Mouse (Mus musculus) large intestine, adult 2 months (tissue): ENCODE data around the gene Clpb. TPM values are rescaled to one million over a fixed set of nuclear protein-coding genes. Genes with fewer than 3 reads are reported as not detected.

Experiments
- DNase-seq: peaks from one replicate; pipeline ENCODE4 v3.0.0-alpha.2; 2012; ENCODE audit warnings: low read depth, low spot score
- WGBS: fragments of 180-500 bp; shearing (Covaris S2); methylation state at CpG from one replicate; pipeline ENCODE4 v1.1.7; 2018; 5-methylcytosine and 5-hydroxymethylcytosine counted together
- polyA plus RNA-seq: library from polyadenylated mRNA; depleted of rRNA; stranded (reverse); fragments of >200 nt; gene quantifications from 2 replicates; pipeline ENCODE4 v1.2.3, GENCODE M21; 2012

Clpb gene
- polyA plus RNA-seq, 1 experiment = 24.6 TPM

DNA sequence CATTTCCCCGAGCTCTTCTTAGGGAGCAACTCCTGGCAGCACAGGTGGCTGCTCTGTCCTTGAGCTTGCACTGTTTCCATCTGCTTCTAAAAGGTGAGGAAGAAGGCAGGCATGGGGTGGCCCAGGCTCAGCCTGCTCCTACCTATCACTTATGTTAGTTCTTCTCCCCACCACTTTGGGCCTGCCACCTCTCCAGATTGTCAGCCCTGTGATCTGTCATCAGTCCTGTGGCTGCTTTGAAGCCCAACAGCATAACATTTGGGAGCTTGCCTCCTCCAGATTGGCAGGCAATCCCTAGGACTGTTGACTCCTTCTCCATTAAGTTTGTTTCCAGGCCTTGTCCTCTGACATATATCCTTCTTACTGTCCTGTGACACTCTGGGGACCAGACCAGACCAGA lies 108.2 kb downstream of the Clpb start:
- DNase-seq = no peak
- 75% methylated on average over 1 of the region's 1 CpGs for WGBS

DNA sequence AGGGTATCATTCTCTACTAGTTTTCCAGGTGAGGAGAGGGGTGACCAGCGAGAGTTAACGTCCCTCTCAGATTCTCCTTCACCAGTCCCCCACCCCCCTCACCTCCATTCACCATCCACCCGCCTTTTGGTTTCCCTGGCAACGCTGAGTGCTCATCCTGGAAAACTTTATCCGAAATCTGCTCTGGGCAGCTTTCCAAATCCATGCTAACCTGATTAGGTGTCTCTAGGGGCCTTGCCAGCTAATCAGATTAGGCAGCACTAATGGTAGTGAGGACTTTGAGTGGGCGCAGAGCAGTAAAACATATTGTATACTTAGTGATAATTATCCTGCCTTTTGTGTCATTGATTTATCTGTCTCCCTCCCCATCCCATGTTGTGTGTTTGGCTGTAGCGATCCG lies 109.3 kb downstream of the Clpb start:
- WGBS = 70% methylated on average over 8 of the region's 8 CpGs
- no peak for DNase-seq

DNA sequence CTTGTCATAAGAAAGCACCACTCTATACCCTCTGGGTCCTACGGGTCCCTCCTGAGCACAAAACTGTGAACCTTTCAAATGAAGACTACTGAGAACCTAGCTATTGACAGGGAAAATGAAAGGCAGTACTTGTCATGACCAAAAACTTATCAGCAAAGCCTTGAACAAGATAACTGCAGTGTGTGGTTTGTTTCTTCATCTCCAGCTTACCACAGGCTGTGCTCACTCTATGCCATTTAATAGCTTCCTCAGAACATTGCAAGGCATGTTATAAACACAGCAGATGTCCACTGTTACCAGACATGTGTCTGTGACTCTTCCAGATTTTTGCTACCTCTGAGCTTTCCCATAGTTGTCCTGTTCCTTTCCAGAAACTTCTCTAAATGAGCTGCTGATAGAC lies 113.6 kb downstream of the Clpb start:
- DNase-seq = no peak
- WGBS = 90% methylated on average over 1 of the region's 1 CpGs

DNA sequence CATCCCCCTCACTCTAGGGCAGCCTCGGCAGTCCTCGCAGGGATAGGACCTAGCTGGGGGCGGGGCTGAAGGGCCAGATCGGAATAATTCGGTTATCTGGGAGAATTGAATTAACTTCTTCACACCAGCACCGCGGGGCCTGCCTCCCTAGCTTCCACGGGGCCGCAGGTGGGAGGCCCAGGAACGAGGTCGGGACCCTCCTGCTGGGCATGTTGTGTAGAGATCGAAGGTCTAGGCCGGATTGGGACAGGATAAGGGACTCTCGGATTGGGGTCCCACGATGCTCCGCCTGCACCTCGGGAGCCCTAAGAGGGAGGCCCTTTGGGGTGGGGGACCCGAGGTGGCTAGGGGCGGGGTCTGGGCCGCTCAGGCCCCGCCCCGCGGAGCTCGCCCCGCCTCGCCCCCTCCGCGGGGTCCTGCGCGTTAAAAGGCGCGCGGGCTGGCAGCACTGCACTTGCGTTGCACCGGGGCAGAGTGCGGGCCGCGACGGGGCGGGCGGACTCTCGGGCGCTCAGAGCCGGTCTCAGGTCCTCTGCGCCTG lies 154.5 kb downstream of the Clpb start, which contains the start of gene Phox2a:
Gene Phox2a, plus strand, starts transcription at position 453 of the 541 bp plus-strand sequence.
- 6% methylated on average over 44 of the region's 45 CpGs for WGBS
- DNase-seq = no peak

DNA sequence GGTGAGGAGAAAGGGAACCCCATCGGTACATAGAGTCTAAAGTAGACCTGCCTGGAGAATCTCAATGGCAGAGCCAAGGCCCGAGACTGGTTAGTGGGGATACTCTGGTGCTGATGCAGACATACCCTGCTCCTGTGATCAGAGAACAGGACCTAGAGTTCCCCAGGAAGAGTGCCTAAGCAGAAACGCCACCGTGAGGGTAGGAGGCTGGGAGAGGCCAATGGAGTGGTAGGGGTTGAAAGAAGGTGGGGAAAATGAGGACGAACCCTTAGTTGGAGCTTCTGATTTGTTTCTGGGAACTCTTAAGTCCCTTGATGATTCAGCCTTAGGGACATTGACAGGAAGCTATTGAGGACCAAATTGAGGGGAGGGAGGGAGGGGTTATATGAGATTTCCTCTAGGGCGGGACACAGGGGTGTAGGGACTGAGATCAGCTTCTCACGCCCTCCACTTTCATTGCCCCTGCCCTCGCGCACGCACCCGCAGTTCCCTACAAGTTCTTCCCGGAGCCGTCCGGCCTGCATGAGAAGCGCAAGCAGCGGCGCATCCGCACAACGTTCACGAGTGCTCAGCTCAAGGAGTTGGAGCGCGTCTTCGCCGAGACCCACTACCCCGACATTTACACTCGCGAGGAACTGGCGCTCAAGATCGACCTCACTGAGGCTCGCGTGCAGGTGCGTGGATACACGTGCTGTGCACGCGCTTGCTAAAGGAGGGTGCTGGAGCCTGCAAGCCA lies 157.0 kb downstream of the Clpb start:
- WGBS = 12% methylated on average over 35 of the region's 35 CpGs
- no peak for DNase-seq

DNA sequence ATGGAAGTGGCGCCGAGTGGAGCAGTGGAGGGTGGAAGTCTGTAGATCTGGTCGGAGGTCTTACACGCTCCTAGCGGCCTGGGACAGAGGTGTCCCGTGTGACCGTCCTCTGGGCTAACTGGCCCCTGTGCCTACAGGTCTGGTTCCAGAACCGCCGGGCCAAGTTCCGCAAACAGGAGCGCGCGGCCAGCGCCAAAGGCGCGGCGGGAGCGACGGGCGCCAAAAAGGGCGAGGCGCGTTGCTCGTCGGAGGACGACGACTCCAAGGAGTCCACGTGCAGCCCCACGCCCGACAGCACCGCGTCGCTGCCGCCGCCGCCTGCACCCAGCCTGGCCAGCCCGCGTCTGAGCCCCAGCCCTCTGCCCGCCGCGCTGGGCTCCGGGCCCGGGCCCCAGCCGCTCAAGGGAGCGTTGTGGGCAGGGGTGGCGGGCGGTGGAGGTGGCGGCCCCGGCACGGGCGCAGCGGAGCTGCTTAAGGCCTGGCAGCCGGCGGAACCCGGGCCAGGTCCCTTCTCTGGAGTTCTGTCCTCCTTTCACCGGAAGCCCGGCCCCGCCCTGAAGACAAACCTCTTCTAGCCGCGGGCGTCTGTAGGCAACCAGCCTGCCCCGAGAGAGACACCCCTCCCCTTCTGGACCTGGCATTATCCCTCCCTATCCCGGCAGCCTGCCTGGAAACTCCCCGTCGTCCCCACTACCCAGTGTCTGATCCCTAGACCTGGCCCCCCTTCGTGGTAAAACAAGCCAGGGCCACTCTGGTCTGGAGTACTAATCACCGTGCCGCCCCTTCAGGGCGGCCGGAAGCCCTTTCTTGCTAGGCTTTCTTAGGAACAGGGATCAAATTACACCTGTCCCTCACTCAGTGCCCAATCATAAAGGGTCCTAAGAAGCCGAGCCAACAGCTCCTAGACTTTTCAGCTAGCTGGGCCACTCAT lies 158.4 kb downstream of the Clpb start:
- no peak for DNase-seq
- 2% methylated on average over 64 of the region's 71 CpGs for WGBS

DNA sequence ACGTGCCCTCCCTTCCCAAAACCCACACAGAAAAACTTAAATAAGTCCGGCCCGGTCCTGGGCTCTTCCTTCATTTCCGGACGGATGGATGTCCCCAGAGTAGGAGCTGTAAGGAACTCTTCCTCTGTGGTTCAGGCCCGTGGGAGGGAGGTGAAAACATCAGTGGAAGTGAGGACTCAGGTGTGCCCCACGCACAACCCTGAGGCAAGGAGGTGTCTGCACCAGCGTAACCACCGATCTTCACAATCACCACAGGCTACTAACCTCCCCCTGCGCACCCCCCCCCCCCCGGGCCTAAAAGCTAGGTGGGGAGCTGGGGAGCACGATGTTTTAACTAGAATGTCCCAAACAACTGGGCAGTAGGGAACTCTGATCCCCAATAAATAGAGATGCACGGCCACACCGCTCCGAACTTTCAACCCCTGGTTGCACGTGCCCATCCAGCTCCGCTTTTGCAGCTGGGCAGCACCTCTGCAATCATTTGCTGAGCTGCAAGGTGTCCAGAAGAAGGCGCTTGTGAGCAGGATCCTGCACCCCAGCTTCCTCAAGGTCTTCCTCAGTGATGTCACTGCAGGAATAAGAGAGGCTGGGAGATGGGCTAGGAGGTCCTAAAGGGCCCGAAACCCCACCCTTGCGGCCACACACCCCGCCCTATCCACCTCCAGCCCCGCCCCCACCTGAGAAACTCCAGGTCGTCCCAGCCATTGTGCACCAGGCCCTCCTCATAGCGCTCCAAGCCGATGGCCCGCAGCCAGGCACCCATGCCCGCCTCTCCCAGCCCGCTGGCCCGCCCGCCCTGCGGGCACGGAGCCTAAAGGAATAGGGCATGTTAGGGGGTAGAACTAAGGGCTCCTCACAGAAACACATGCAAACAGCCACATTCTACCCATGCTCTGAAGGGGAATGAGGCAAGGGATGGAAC lies 159.7 kb downstream of the Clpb start:
- no peak for DNase-seq
- 46% methylated on average over 32 of the region's 32 CpGs for WGBS

DNA sequence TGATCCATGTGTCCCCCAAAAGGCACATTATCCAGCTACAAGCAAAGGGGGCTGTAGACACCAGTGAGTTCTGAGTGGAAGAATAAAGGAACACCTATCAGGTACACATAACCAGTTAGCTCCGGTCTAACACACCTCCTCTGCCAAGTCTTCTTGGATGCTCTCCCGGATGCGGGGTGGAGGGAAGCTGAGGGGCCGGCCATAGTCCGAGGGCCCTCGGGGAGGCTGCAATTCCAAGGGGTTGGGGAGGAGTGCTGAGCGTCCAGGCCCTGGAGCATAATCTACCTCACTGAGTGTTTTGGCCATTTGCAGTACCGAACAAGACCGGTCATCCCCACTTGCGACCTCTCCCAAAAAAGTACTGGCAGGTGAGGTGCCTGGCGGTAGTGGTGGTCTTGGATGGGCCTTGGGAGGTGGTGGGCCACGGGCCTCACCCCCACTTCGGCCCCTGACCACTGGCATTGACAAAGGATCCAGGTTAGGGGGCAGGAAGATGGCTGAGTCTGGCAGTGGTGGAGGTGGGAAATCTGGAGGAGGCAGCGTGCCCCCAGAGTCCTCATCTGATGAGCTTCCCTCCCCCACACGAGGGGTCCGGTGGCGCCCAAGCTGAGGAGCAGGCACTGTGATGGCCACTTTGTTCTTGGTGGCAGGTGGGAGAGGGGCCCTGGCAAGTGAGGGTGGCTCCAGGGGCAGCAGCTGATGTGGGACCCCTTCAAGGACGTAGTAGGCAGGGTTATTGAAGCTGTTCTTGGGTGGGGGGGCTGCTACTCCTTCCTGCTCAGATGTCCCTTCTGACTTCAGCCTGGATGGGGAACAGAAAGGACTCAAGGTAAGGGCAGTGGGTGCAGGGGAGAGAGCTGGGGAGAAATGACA lies 160.6 kb downstream of the Clpb start:
- WGBS = 74% methylated on average over 18 of the region's 18 CpGs
- DNase-seq = no peak

DNA sequence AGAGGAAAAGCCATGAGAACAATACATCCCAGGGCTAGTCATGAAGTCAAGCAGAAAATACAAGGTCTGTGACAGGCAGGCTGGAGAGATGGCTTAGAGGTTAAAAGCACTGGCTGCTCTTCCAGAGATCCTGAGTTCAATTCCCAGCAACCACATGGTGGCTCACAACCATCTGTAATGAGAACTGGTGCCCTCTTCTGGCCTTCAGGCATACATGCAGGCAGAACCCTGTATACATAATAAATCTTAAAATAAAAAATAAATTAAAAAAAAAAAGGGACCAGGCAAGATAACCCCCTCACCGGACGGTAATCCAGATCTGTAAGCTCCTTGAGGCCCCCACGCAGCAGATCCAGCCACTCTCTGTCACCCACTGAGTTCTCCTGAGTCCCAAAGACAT lies 166.9 kb downstream of the Clpb start:
- DNase-seq = no peak
- 98% methylated on average over 3 of the region's 3 CpGs for WGBS

DNA sequence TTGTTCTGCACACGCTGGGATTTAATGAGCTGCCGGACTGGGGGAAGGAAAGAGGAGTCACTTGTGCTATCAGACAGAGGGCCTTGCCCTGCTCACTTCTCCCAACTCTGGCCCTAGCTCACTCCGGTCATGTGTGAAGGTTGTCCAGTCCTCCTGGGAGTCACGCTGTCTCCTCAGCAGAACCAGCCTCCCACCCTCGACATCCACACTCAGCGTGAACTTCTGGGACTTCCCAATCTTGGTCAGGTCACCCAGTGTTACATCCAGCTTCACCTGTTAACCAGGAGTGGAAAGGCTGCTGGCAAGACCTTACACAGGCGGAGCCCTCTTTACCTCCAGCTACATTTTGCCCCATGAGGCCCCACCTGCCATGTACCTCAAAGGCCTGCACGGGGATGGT lies 168.0 kb downstream of the Clpb start:
- WGBS = 96% methylated on average over 8 of the region's 8 CpGs
- no peak for DNase-seq

DNA sequence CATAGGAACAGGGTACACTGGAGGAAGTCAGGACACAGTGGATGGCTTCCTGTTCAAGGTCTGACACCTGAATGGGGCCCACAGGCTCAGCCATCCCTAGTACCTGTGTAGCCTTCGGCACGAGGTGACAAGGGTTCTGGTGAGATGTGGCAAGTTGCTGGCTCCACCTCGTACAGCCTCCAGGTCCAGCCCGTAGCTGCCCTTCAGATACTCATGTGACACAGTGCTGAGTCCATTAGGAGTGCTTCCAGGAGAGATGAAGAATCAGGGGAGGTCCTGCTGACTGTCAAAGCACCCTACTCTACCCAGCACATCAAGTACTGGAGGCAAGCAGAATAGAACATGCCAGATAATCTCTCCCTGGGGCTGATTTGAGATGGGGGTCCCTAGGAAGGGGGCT lies 168.9 kb downstream of the Clpb start:
- no peak for DNase-seq
- WGBS = 88% methylated on average over 4 of the region's 4 CpGs

DNA sequence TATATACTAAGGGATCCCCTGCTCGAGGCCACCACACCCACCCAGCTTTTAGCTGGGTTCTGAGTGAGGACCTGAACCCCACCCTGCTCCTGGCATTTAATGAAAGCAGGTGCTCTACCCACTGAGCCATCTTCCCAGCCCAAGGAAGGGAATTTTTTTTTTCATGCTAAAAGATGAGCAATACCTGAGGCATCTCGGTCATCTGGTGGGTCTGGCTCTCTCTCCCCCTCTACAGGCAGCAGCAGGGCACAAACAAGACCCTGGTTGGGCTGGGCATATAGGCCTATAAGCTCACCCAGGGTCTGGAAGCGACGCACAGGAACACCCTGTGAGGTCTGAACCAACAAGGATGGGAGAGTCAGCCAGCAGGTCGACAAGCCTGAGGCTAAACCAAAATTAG lies 169.9 kb downstream of the Clpb start:
- DNase-seq = no peak
- whole genome bisulfite sequencing = 72% methylated on average over 5 of the region's 5 CpGs

DNA sequence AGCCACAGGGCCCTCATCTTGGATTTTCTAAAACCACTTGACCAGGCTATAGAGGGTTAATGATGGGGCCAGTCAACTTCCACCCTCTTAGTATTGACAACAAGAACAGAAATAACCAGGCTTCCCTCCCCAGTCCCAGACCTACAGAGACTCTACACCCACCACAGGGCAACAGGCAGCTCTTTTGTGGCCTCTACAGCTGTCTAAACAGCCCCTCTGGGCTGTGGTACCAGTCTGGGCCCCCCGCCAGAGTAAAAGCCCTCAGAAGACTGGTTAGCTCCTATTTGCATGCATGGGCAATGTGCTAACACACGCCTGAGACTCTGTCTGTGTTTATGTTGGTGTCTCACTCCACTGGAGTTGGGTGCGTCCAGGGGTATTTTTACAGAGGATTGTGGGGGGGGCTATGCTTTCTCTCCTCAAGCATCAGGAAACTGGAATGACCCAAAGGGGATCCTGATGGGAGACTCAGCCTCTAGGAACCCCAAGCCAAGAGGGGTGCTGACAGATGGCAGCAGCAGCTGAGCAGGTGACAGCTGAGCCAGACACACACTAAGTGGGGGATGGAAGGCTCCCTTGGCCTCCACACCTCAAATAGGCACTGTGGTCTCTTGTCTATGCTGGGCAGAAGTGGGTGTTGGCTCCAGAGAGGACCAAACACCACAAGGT lies 170.6 kb downstream of the Clpb start:
- no peak for DNase-seq
- 77% methylated on average over 3 of the region's 3 CpGs for WGBS

DNA sequence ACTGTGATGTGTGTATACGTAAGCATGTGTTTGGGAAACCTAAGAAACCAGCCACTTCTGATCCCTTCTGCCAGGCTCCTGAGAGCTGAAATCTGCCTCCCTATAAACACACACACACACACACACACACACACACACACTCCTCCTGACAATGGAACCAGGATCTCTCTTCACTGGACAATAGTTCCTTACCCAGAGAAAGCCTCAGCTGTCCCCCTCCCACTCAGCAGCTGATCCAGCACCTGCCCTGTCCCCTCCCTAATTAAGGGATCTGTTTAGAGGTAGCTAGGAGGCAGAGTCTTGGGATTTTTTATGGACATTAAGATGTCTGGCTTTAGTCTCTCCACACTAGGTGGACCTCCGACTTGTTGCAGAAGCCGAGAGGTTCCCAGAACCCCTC lies 171.5 kb downstream of the Clpb start:
- no peak for DNase-seq
- WGBS = 61% methylated on average over 3 of the region's 3 CpGs

DNA sequence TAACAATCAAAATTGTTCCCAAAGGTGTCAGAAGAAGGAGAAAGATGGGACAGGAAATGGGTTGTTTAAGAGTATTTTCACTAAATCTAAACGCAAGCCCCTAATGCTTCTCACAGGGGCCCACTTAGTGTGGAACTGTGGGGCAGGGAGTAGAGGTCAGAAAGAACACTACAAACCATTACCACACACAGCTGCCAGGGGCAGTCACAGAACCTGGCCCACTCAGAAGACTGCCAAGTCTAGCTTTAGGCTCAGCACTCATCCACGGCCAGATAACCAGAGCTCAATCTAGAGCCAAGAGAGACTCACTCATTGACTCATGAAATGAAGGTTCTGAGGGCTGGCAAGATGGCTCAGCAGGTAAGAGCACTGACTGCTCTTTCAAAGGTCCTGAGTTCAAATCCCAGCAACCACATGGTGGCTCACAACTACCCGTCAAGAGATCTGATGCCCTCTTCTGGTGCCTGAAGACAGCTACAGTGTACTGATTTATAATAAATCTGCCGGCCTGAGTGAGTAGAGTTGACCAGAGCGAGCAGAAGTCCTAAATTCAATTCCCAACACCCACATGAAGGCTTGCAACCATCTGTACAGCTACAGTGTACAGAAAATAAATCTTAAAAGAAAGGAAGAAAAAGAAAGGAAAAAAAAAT lies 172.2 kb downstream of the Clpb start:
- no peak for DNase-seq
- WGBS = 34% methylated on average over 5 of the region's 5 CpGs

DNA sequence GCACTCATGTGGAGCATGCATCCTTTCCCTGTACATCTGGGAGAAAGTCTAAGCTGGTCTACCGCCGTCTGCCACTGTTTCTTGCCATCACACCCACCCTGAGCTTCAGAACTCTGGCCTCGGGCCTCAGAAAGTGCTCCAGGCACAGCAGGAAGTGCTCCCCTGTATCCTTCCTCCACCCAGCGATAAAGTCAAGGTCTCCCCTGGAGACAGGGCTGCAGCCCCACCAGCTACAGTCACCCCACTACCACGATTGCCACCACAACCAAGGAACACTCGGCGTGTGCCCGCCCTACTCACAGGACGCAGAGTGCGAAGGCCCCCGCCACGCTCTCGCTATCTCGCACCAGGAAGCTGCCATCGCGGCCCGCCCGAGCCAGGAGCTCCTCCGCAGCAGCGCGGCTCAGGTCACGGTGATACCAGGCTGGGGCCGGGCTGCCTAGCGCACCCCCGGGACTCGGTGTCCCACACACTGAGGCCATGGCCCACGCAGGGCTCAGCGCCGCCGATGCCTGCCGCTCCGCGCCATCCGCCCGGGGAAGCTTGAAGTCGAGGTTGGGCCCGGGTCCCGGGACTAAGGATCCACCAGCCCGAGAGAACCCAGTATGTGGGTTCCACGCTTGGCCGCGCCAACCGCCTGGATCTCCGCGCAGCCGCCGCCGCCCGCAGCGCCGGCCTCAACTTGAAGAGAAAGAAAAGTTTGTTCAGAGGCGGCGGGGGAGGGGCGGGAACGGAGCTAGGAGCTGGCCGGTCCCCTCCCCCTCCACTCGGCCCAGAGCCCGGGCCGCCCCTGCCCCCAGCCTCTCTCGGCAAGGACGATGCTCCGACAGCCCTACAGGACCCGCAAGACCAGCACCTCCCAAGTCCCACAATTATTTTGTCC lies 173.1 kb downstream of the Clpb start:
- no peak for DNase-seq
- under 1% methylated on average over 63 of the region's 63 CpGs for WGBS

DNA sequence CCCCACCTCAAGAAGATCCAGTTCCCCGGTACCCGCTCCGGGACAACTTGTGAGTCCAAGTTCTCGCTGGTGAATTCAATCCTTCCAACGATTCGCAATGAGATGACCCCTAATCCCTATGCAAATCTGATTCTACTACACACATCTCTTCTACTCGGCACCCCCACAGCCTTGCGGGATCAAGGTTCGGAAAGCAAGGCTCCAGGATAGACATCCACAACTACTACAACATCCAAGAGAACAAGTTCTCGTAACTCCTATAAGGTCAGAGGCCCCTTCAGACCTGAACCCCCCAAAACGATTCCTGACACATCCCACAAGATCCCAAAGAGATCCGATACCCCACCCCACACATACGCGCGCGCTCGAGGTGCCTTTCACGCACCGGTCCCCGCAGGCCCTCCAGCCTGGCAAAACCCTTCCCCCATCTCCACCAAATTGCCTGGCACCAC lies 173.7 kb downstream of the Clpb start:
- no peak for DNase-seq
- WGBS = 1% methylated on average over 20 of the region's 20 CpGs
